Mouse (Mus musculus): Measurements from ENCODE around the gene Knstrn. TPM values are rescaled to one million over a fixed set of nuclear protein-coding genes. Genes with fewer than 3 reads are reported as not detected.

Knstrn gene
- polyA plus RNA-seq, 1 experiment from 2014 or later = 49.6 TPM

GRCm38 (mm10) chr2:118873018-118873417, 59.2 kb downstream of the Knstrn start:
- no peak overlapping the region for H3K9ac ChIP-seq (replicated peaks; ENCODE audit: low read depth, low read length)
- no peaks in the 10 kb centered on the region for H3K27me3 ChIP-seq (replicated peaks; ENCODE audit: control insufficient read depth, insufficient read depth, low read length)
- H3K4me3 ChIP-seq (replicated peaks; ENCODE audit: low read length) = no peak overlapping the region
- 91% methylated on average over 5 of the region's 5 CpGs for WGBS
- ATAC-seq = no peak
- H3K9me3 ChIP-seq (ENCODE audit: control insufficient read depth, low read length) = no peaks in the 10 kb centered on the region
- no peak overlapping the region for H3K27ac ChIP-seq (ENCODE audit: low read length)
- 0 out of 2 replicates have a peak, but pooled peaks cover 4% of the 10 kb centered on the region for H3K4me1 ChIP-seq (replicated peaks; ENCODE audit: control insufficient read depth, insufficient read depth, low read length)
- H3K4me2 ChIP-seq (ENCODE audit: low read length) = no peak overlapping the region
- H3K36me3 ChIP-seq (ENCODE audit: control insufficient read depth, insufficient read depth) = peaks cover 3% of the 10 kb centered on the region; the same call in 1 of the 2 replicates

DNA sequence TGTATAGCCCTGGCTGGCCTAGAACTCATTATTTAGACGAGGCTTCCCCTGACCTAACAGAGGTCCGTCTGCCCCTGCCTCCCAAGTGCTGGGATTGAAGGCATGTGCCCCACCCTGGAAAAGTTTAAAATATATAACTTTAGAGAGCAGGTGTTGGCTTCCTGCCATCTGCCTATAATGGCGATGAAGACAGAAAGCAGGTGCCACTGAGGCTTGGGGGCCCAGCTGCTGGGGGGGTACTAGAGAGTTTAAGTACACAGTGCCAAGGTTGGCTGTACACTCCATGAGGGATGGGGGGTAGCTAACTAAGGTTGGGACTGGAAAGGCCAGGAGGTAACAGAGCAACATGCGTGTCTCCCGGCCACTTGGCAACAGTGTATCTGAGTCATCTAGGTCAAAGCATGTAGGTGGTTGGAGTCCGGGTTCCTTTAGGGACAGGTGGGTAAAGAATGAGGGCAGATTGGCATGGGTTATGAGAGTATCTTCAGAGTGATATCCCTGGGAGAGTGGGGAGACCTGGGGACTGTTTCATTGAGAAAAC, 60.2 kb downstream of the Knstrn start:
- H3K9me3 ChIP-seq (ENCODE audit: control insufficient read depth, low read length) = no peaks in the 10 kb centered on the region
- WGBS = 91% methylated on average over 6 of the region's 6 CpGs
- no peak overlapping the region for H3K27ac ChIP-seq (ENCODE audit: low read length)
- 0 out of 2 replicates have a peak, but pooled peaks cover 4% of the 10 kb centered on the region for H3K4me1 ChIP-seq (replicated peaks; ENCODE audit: control insufficient read depth, insufficient read depth, low read length)
- H3K36me3 ChIP-seq (ENCODE audit: control insufficient read depth, insufficient read depth) = peaks cover 3% of the 10 kb centered on the region; the same call in 1 of the 2 replicates
- H3K9ac ChIP-seq (replicated peaks; ENCODE audit: low read depth, low read length) = no peak overlapping the region
- H3K4me2 ChIP-seq (ENCODE audit: low read length) = no peak overlapping the region
- H3K4me3 ChIP-seq (replicated peaks; ENCODE audit: low read length) = no peak overlapping the region
- H3K27me3 ChIP-seq (replicated peaks; ENCODE audit: control insufficient read depth, insufficient read depth, low read length) = no peaks in the 10 kb centered on the region
- ATAC-seq = no peak

GRCm38 (mm10) chr2:118875316-118875715, 61.5 kb downstream of the Knstrn start:
- no peak overlapping the region for H3K9ac ChIP-seq (replicated peaks; ENCODE audit: low read depth, low read length)
- ATAC-seq = no peak
- no peaks in the 10 kb centered on the region for H3K9me3 ChIP-seq (ENCODE audit: control insufficient read depth, low read length)
- WGBS = 94% methylated on average over 8 of the region's 8 CpGs
- peaks cover 3% of the 10 kb centered on the region; the same call in 1 of the 2 replicates for H3K36me3 ChIP-seq (ENCODE audit: control insufficient read depth, insufficient read depth)
- H3K4me3 ChIP-seq (replicated peaks; ENCODE audit: low read length) = no peak overlapping the region
- no peak overlapping the region for H3K27ac ChIP-seq (ENCODE audit: low read length)
- H3K27me3 ChIP-seq (replicated peaks; ENCODE audit: control insufficient read depth, insufficient read depth, low read length) = no peaks in the 10 kb centered on the region
- 0 out of 2 replicates have a peak, but pooled peaks cover 4% of the 10 kb centered on the region for H3K4me1 ChIP-seq (replicated peaks; ENCODE audit: control insufficient read depth, insufficient read depth, low read length)
- H3K4me2 ChIP-seq (ENCODE audit: low read length) = no peak overlapping the region

DNA sequence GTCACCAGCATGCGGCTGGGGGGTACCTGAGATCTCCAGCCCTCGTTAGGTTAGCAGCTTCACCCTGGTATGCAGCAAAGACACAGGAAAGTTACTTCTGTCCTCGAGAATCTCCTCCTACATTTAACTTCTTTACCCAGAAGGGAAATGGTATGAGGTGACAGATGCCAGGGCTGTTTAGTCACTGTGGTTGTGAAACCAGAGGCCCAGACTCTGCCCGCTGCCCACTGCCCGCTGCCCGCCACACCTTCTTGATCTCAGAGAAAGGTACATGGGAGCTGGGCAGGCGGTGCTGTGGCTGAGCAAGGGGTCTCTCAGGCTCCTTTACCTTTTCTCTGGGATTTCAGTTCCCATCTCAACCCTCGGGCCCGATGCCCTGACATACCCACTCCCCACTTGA, 62.6 kb downstream of the Knstrn start:
- no peak for ATAC-seq
- H3K36me3 ChIP-seq (ENCODE audit: control insufficient read depth, insufficient read depth) = peaks cover 3% of the 10 kb centered on the region; the same call in 1 of the 2 replicates
- no peaks in the 10 kb centered on the region for H3K27me3 ChIP-seq (replicated peaks; ENCODE audit: control insufficient read depth, insufficient read depth, low read length)
- H3K4me3 ChIP-seq (replicated peaks; ENCODE audit: low read length) = no peak overlapping the region
- H3K9ac ChIP-seq (replicated peaks; ENCODE audit: low read depth, low read length) = no peak overlapping the region
- H3K4me1 ChIP-seq (replicated peaks; ENCODE audit: control insufficient read depth, insufficient read depth, low read length) = no peaks in the 10 kb centered on the region
- WGBS = 92% methylated on average over 9 of the region's 9 CpGs
- H3K9me3 ChIP-seq (ENCODE audit: control insufficient read depth, low read length) = no peaks in the 10 kb centered on the region
- no peak overlapping the region for H3K4me2 ChIP-seq (ENCODE audit: low read length)
- H3K27ac ChIP-seq (ENCODE audit: low read length) = no peak overlapping the region

- H3K9ac ChIP-seq (replicated peaks; ENCODE audit: low read depth, low read length) = no peak overlapping the region
- ATAC-seq = no peak
- 78% methylated on average over 4 of the region's 4 CpGs for WGBS
Measured at GRCm38 (mm10) chr2:118881019-118881418, 67.2 kb downstream of the Knstrn start.

DNA sequence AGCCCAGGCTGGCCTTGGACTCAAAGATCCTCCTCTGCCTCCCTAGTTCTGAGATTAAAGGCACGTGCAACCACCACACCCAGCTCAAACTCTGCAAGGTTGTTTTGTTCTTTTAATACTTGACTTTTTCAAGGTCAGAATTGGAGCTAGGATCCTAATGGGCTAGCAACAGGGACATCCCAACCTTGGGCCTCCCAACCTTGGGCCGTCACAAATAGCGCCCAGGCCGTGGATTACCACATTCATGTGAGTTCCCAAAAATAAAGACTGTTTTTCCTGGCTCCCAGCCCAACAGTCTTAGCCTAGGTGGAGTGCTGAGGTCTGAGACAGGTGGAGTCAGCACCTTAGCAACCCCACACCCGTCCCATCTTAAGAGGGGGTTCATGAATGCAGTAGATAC, 68.2 kb downstream of the Knstrn start:
- H3K36me3 ChIP-seq (ENCODE audit: control insufficient read depth, insufficient read depth) = no peaks in the 10 kb centered on the region; the same call in 1 of the 2 replicates
- 84% methylated on average over 5 of the region's 5 CpGs for WGBS
- H3K4me2 ChIP-seq (ENCODE audit: low read length) = no peak overlapping the region
- peaks cover 5% of the 10 kb centered on the region for H3K4me1 ChIP-seq (replicated peaks; ENCODE audit: control insufficient read depth, insufficient read depth, low read length)
- H3K9me3 ChIP-seq (ENCODE audit: control insufficient read depth, low read length) = no peaks in the 10 kb centered on the region
- no peak overlapping the region for H3K9ac ChIP-seq (replicated peaks; ENCODE audit: low read depth, low read length)
- H3K27me3 ChIP-seq (replicated peaks; ENCODE audit: control insufficient read depth, insufficient read depth, low read length) = peaks cover 2% of the 10 kb centered on the region; the same call in 1 of the 2 replicates
- ATAC-seq = no peak
- H3K4me3 ChIP-seq (replicated peaks; ENCODE audit: low read length) = no peak overlapping the region
- H3K27ac ChIP-seq (ENCODE audit: low read length) = no peak overlapping the region

More at GRCm38 (mm10) chr2:118881019-118881418, 67.2 kb downstream of the Knstrn start:
- Histone ChIP-seq H3K36me3 (ENCODE audit: control insufficient read depth, insufficient read depth) (peaks cover 3% of the 10 kb centered on the region; the same call in 1 of the 2 replicates), H3K27ac (ENCODE audit: low read length) (no peak overlapping the region), H3K4me3 (replicated peaks; ENCODE audit: low read length) (no peak overlapping the region), H3K4me2 (ENCODE audit: low read length) (no peak overlapping the region), H3K27me3 (replicated peaks; ENCODE audit: control insufficient read depth, insufficient read depth, low read length) (peaks cover 2% of the 10 kb centered on the region; the same call in 1 of the 2 replicates), H3K4me1 (replicated peaks; ENCODE audit: control insufficient read depth, insufficient read depth, low read length) (peaks cover 5% of the 10 kb centered on the region), H3K9me3 (ENCODE audit: control insufficient read depth, low read length) (no peaks in the 10 kb centered on the region)

DNA sequence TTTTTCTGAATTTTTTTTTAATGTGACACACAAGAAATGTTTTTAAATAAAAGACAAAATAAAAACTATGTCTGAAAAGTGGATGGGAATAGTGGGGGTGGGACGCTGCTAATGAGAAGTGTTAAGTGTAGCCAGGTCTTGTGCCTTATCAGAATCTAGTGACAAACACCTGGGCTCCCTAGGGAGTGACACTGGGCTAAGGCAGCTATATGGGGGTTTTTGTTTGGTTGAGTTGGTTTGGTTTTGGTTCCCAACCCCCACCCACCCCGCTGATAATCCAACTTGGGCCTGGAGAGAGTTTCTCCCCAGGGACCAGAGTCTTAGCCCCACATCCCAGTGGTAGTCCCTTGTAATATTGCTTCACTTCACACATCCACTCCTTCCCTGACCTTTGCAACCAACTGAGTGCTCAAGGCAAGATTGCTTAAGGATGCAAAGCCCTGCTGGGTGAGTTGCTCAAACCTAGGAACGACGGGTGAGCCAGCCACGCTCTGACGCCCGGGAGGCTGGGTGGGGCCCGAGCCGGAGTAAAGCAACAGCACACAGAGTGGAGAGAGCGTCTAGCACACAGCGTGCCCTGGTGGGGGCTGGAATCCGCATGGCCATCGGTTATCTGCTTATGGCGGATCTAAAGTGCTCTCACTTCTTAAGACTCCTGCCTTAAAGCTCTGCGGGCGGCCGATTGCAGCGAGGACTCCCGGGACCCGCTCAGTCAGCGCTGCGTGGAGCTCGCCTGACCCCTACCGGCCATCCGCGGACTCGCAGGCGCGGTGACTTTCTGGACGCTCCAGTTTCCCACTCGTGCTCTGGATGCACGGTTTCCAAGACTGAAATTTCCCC, 69.3 kb downstream of the Knstrn start:
- WGBS = 3% methylated on average over 32 of the region's 32 CpGs
- H3K4me2 ChIP-seq (ENCODE audit: low read length) = peak overlapping the region; percentile 82
- H3K4me1 ChIP-seq (replicated peaks; ENCODE audit: control insufficient read depth, insufficient read depth, low read length) = peaks cover 9% of the 10 kb centered on the region
- H3K36me3 ChIP-seq (ENCODE audit: control insufficient read depth, insufficient read depth) = no peaks in the 10 kb centered on the region
- H3K27ac ChIP-seq (ENCODE audit: low read length) = no peak overlapping the region
- peaks cover 2% of the 10 kb centered on the region; the same call in 1 of the 2 replicates for H3K27me3 ChIP-seq (replicated peaks; ENCODE audit: control insufficient read depth, insufficient read depth, low read length)
- H3K9me3 ChIP-seq (ENCODE audit: control insufficient read depth, low read length) = no peaks in the 10 kb centered on the region
- ATAC-seq = peak; percentile 88
- peak overlapping the region; percentile 66 for H3K9ac ChIP-seq (replicated peaks; ENCODE audit: low read depth, low read length)
- peak overlapping the region; percentile 44 for H3K4me3 ChIP-seq (replicated peaks; ENCODE audit: low read length)

- no peaks in the 10 kb centered on the region for H3K9me3 ChIP-seq (ENCODE audit: control insufficient read depth, low read length)
- 66% methylated on average over 13 of the region's 13 CpGs for WGBS
- no peak for ATAC-seq
- H3K4me2 ChIP-seq (ENCODE audit: low read length) = no peak overlapping the region
- H3K4me1 ChIP-seq (replicated peaks; ENCODE audit: control insufficient read depth, insufficient read depth, low read length) = peaks cover 9% of the 10 kb centered on the region
- H3K27ac ChIP-seq (ENCODE audit: low read length) = no peak overlapping the region
- H3K36me3 ChIP-seq (ENCODE audit: control insufficient read depth, insufficient read depth) = no peaks in the 10 kb centered on the region
- peaks cover 2% of the 10 kb centered on the region; the same call in 1 of the 2 replicates for H3K27me3 ChIP-seq (replicated peaks; ENCODE audit: control insufficient read depth, insufficient read depth, low read length)
- H3K4me3 ChIP-seq (replicated peaks; ENCODE audit: low read length) = no peak overlapping the region
- H3K9ac ChIP-seq (replicated peaks; ENCODE audit: low read depth, low read length) = no peak overlapping the region
Measured at GRCm38 (mm10) chr2:118887440-118887839, 73.6 kb downstream of the Knstrn start.

- peaks cover 4% of the 10 kb centered on the region for H3K27me3 ChIP-seq (replicated peaks; ENCODE audit: control insufficient read depth, insufficient read depth, low read length)
- H3K4me1 ChIP-seq (replicated peaks; ENCODE audit: control insufficient read depth, insufficient read depth, low read length) = peaks cover 8% of the 10 kb centered on the region
- H3K27ac ChIP-seq (ENCODE audit: low read length) = no peak overlapping the region
- H3K9me3 ChIP-seq (ENCODE audit: control insufficient read depth, low read length) = no peaks in the 10 kb centered on the region
- WGBS = 27% methylated on average over 14 of the region's 14 CpGs
- no peak overlapping the region for H3K9ac ChIP-seq (replicated peaks; ENCODE audit: low read depth, low read length)
- no peak for ATAC-seq
- no peak overlapping the region for H3K4me3 ChIP-seq (replicated peaks; ENCODE audit: low read length)
- no peaks in the 10 kb centered on the region for H3K36me3 ChIP-seq (ENCODE audit: control insufficient read depth, insufficient read depth)
- H3K4me2 ChIP-seq (ENCODE audit: low read length) = no peak overlapping the region
Measured at GRCm38 (mm10) chr2:118887845-118888548, 74.2 kb downstream of the Knstrn start.

Data from forebrain, embryonic 16.5 days (tissue).